Mouse (Mus musculus) left cerebral cortex, postnatal 4 days (tissue): ENCODE data around the gene Ubtfl1. TPM values are rescaled to one million over a fixed set of nuclear protein-coding genes. Genes with fewer than 3 reads are reported as not detected.
A peak's percentile ranks its signal among the peaks of the same experiment; 100 is the strongest.
"Not testable (repeated sequence)": the region's sequence is repeated elsewhere in the genome, so short reads cannot be mapped to it uniquely, and the experiment has no call there.

Experiments used
- DNase-seq: peaks from one replicate; pipeline ENCODE4 v3.0.0-alpha.2; 2022
- intact Hi-C: fragments of 180-260 bp; cut with DNase I; formaldehyde crosslinking; loops from one replicate; pipeline ENCODE4 v1.15.1; 2025
- microRNA-seq: library from miRNA; unstranded; fragments of <30 nt; microRNA quantifications from one replicate; pipeline ENCODE4 v1.2.0, GENCODE M21; 2022
- total RNA-seq, 2 experiments: library from RNA; stranded (reverse); gene quantifications; 2 replicates each; pipeline ENCODE4 v1.2.3; 2021

The Ubtfl1 gene
- not detected for total RNA-seq

- intact Hi-C loops, result no loop called here
- DNase-seq, result no peak
These were observed at the start of gene Ubtfl1 for GRCm38 (mm10) chr9:18404118-18404517. TSS of gene Ubtfl1 (plus strand) at chr9:18404418.

GRCm38 (mm10) chr9:18373026-18373425 is 31.2 kb upstream of the Ubtfl1 start:
- DNase-seq, intact Hi-C loops: not testable (repeated sequence)

GRCm38 (mm10) chr9:18385782-18386181 is 18.4 kb upstream of the Ubtfl1 start:
- intact Hi-C loops, result no loop called here
- no peak for DNase-seq

GRCm38 (mm10) chr9:18399629-18400028 is 4.6 kb upstream of the Ubtfl1 start:
- intact Hi-C loops, result no loop called here
- DNase-seq, result no peak

GRCm38 (mm10) chr9:18402895-18403294 is 1.3 kb upstream of the Ubtfl1 start, which contains the start of gene Naalad2:
TSS of gene Naalad2 (minus strand) at chr9:18402995.
- intact Hi-C loops, DNase-seq: not testable (repeated sequence)

- DNase-seq, intact Hi-C loops: not testable (repeated sequence)
These were observed 8.2 kb downstream of the Ubtfl1 start for GRCm38 (mm10) chr9:18412371-18412770.

GRCm38 (mm10) chr9:18430354-18430753 is 26.1 kb downstream of the Ubtfl1 start, which contains the start of gene Mbd3l2:
TSS of gene Mbd3l2 (plus strand) at chr9:18430654.
- DNase-seq, result no peak
- intact Hi-C loops, result no loop called here

GRCm38 (mm10) chr9:18431687-18432086 is 27.5 kb downstream of the Ubtfl1 start:
- DNase-seq, result peak; percentile 48
- intact Hi-C loops, result no loop called here

- intact Hi-C loops, result loop anchor here (10.0 kb wide), 1 partner anchor 152 kb away; no protein-coding TSS in a partner anchor
- no peak for DNase-seq
These were observed 52.3 kb downstream of the Ubtfl1 start for GRCm38 (mm10) chr9:18456520-18456919.

Small RNAs within 50 kb of the gene (microRNA-seq; reads per million reads assigned to microRNA genes)
- not detected for gene Gm22854

Other genes with a start within 250 kb of the Ubtfl1 start
- 10 to 100 TPM; 67.3 to 68.9 TPM for gene Chordc1, start 112.3 kb upstream of the Ubtfl1 start, total RNA-seq
- 1 to 10 TPM; 1.6 to 2.6 TPM for gene Naalad2, start 1.4 kb upstream of the Ubtfl1 start, total RNA-seq
- gene Mbd3l2, start 26.2 kb downstream of the Ubtfl1 start, total RNA-seq, result not detected
- gene Zfp558, start 73.8 kb downstream of the Ubtfl1 start, total RNA-seq, result 10 to 100 TPM; 20.8 to 21.6 TPM
- not detected for gene Mbd3l1, start 73.9 kb downstream of the Ubtfl1 start, total RNA-seq